Mouse (Mus musculus) cerebellum, postnatal 14 days (tissue): ENCODE results near the gene Gprin3.

Source experiments
- DNase-seq, 2 experiments: peaks; one replicate each; pipeline ENCODE4 v3.0.0; 2021; ENCODE audit warnings: mixed read lengths in 2 of 2

Gprin3 gene

DNA sequence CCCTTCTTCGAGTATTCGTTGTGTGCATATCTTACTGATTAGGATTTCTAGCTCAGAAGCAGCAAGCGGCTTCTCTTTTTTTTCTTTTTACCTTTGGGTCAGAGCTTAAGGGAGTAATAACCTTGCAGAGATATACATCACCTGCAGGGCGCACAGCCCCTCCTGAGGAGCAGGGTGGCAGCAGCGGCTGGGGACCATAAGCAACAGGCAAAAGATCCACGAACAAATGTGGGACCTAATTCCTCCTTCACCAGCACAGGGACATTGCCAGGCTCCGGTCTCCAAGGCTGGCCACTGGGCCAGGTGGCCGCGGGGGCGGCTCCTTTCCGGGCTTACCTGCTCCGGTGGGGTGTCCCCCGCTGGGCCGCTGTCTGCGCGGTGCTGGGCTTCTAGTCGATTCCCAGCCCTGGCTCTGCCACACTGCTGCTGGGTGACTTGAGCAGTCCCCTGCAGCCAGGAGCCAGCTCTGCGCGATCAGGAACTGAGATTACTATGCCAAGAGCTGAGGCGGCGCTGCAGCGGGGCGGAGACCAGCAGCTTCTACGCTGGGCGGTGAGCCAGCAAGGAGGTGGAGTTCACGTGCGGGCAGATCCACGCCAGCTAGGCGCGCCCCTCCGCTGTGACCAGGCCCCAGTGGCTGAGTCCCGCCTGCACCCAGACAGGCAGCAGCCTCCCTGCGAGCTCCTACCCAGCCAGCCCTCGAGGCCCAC, at the start of gene Gprin3:
Gprin3 (minus strand) TSS at position 471 of the 710 bp plus-strand sequence.
- peak; percentile 95 for DNase-seq

DNA sequence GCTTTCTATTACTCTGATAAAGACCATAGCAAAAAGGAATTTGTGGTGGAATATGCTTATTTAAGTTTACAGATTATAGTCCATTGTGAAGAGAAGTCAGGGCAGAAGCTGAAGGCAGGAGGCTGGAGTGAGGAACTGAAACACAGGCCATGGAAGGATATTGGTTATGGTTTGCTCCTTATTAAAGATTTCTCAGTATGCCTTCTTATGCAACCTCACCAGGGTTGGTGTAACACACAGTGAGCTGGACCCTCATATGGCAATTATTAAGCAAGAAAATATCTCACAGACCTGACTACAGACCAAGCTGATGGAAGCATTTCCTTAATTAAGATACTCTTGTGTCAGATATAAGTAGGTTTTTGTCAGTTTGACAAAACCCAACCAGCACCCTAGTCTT, 32.8 kb upstream of the Gprin3 start:
- DNase-seq, result no peak

DNA sequence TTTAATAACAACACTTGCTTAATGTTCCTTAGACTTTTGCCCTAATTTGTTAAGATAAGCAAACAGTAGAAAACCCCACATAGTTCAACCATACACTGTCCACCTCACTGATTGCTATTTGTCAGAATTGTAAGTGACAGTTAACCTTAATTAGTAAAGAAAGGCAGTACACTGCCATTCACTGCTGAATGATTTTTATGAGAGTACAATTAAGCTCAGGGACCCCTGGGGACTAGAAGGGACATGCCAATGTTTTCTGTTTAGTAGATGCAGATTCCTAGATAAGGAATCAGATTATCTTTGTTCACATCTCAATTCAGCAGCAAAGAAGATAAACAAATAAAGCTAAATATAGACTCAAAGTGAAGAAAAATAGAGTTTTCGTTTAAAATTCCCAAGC, 30.0 kb upstream of the Gprin3 start:
- peak in 1 of 2 experiments; percentile 18 for DNase-seq

DNA sequence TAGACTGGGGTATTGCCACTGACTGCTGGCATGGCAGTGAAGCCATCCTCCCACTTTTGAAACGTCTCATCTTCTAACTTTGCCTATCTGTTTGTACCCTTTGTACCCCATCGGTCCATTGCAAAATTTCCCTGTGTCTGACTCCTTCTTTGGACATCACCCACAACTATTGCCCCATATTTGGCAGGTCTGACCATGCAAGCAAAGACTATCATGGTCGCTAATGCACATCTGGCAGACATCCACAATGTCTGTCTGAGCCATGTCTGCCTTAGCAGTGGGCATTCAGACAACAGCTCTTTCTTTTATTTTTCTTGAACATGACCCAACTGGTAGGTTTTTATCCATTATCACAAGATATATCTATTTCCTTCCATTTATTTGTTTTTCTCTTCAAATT, 25.3 kb upstream of the Gprin3 start:
- DNase-seq, result no peak

DNA sequence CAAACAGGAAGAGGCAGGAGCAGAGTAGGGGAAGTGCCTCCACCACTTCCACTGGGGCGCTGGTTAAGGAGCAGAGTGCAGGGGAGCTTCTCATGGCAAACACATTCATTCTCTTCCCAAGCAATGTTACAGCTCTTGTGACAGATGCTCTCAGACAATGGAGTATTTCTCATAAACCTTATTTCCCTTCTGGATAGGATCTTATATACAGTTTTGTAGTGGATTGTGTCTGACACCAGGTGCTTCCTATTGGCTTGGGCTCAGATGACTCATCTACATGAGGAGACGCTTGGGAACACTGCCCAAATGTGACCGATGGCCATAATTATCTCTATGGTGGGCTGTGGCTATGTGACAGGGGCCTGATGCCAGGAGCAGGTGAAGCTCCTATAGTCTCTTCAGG, 19.0 kb upstream of the Gprin3 start:
- peak; percentile 78 to 80 for DNase-seq

DNA sequence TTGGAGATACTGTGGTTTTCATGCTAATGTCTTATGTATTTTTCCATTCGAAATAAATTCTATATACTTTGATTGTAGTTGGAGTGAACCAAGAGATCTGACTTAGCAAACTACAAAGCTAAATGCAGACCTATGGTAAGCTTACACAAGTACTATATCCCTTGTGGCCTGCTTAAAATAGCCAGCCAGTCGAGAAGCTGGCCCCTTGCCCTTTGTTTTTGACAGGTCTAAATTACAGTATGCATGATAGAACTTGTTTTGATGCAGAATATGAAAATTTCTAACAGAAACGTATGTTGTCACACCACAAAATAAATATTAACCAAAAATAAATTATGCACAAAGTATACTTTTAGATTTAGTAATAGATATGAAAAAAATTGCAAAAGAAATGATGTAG, 9.8 kb upstream of the Gprin3 start:
- peak in 1 of 2 experiments; percentile 53 for DNase-seq

DNA sequence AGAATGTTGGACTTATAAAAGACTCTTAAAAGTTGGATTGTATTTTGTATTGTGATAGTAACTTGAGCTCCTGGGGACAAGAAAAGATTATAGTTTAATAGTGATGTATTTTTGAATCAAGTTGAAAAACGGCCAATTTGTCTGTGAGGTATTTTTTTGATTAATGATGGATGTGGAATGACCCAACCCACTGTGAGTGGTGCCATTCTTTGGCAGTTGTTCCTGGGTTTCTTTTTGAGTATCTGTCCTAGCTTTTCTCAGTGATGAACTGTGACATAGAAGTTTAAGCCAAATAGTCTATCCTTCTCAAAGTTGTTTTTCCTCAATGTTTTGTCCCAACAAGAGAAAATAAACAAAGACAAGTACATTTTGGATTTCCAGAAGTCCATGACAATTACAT, 7.0 kb upstream of the Gprin3 start:
- DNase-seq, result no peak

DNA sequence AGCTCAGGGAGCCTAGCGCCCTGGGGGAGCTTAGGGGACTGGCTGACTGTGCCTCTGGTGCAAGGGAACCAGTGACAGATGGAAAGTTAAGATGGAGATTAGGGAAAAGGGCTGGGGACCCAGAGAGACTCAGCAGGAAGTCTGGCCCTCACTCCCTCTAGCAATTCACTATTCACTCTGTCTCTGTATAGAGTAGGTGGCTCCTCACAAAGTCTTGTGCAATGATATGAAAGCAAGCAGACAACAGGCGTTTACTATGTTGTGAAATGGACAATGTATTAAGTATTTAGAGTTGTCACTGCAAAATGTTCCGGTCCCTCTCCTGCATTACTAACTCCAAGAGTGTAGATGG, 416 bp upstream of the Gprin3 start:
- no peak for DNase-seq

DNA sequence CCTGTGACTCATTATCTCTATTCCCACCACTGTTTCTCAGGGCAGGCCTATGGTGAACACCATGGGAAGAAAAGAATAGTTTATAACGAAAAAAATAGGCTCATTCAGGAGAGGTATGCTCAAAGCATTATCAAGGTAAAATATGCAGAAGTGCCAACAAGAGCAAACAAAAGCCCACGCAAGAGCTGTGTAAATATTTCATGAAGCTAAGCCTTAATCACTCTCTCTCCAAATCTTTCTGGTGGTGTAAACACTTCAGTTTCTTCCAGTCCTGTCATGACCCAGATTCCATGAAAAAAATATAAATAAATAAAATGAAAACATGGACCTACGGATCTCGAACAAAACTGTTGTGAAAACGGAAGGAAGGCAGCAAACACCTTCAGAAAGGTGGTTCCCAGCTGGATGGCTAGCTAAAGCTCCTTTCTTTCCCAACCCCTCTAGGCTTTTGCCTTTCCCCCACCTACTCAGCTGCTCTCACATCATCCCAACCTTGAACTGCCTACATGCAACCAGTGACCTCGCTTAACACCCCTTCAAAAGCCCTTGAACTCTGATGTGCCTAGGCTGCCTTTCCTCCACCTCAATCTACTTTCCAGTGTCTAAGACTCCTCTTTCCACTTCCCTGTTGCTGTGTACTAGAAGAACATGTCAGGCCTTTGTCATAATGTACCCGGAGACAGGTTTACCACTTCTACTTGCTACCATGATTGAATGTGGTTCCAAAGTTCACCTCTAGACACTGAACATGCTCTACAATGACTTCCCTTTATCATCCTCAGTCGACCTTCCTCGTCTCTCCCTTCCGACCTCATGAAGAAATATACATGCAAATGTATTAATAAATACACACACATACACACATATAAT, 988 bp downstream of the Gprin3 start:
- peak in 1 of 2 experiments; percentile 47 for DNase-seq

DNA sequence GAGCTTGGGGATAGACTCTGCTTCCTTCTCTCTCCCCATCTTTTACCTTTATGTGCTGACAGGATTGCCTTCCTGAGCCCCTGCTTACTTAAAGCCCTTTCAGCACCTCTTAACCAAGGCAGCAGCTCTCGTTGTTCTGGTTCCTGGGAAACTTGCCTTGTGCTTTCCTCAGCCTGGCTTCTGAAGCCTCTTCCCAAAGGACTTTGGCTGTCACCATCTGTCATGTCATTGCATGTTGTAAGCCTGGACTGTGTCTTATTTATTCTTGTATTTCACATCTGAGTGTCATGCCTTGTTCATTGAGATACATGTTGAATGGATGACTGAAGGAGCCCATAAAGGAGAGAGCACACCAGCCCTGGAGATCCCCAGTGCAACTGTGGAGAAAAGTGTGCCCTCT, 2.3 kb downstream of the Gprin3 start:
- DNase-seq, result peak; percentile 21 to 47

DNA sequence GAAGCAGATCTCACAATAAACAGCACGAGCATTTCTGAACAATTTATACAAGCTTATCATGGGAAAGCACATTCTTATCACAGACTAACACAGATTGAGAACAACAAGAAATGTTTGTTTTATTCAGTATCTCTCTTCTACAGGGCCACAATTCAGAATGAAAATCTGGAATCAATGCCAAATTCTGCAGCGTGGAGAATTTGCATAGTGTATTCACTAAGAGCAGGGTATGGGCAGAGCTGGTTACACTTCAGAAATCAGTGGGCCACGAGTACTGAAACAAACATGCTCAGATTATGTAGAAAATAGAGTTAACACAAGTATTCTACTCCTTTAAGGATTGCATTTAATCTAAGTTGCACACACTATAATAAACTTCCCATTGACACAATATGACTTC, 6.8 kb downstream of the Gprin3 start:
- DNase-seq, result no peak

DNA sequence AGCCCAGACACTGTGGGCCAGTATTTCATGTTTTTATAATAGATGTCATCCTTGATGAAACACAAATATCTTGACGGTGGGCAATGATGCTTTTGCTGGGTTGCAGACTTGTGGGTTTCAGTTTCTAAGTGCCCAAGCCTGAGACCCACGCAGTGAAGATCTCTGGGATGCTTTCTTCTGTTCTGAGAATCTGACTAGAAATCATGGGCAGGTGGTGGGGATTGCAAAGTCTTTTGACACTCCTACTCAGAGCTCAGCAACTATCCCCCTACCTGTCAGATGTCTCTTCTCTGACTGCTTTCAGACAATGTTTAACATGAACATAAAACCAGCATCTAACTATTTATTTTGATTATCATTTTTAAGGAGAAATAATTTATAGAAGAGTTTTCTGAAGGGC, 7.4 kb downstream of the Gprin3 start:
- no peak for DNase-seq

DNA sequence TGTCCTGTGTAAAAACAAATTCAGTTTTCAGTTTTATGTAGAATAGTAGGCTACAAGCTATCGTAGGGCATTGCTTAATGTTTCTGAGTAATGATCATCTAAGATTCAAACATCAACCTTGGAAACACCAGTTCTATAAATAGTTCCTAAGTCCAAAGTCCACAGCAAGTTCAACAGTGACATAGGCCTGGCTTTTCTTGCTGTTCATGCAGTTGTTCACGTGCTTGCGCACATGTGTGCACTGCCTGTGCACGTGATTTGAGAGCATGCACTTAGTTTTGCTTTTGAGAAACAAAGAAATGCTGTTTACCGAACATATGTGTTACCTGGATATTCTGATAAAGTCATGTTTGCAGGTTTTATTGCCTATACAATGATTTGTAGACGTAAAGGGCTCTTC, 11.3 kb downstream of the Gprin3 start:
- no peak for DNase-seq

DNA sequence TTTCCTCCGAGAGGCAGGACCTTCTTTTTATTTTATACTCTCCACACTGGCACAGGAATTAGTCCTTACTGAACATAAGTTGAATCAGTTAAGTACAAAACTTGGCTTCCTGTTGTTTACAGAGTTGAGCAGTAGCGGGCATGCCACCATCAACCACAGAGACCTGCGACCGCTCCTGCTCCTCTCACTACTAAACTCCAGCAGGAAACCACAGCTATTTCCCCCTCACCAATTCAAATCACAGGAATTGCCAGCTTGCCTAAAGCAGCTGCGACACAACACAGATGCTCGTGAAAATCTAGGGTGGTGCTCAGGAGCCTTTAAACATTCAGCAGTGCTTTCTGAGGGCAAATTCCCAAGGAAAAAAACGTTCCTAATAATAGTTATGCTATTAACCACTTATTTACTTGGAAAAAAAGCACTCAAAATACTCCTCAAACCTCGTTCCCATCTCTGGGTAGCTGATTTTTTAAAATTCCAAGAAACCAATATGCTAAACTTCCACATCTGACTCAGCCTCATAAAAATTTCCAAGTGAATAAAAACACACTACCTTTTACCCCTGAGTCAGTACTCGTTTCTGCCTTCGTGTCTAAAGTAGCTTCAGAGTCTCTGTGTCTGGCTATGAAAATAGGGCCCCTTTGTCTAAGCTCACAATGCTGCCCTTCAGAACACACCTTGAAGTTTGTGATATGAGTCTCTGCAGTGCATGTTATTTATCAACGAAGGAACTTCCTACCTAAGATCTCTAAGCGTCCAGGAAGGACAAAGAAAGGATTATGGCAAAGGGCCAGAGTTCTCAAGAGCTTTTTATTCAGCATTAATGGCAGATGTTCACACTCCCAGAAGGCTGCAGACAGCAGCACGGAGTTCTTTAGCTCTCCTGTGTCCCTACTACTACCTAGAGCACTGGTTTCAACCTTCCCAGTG, 13.4 kb downstream of the Gprin3 start:
- DNase-seq, result no peak

DNA sequence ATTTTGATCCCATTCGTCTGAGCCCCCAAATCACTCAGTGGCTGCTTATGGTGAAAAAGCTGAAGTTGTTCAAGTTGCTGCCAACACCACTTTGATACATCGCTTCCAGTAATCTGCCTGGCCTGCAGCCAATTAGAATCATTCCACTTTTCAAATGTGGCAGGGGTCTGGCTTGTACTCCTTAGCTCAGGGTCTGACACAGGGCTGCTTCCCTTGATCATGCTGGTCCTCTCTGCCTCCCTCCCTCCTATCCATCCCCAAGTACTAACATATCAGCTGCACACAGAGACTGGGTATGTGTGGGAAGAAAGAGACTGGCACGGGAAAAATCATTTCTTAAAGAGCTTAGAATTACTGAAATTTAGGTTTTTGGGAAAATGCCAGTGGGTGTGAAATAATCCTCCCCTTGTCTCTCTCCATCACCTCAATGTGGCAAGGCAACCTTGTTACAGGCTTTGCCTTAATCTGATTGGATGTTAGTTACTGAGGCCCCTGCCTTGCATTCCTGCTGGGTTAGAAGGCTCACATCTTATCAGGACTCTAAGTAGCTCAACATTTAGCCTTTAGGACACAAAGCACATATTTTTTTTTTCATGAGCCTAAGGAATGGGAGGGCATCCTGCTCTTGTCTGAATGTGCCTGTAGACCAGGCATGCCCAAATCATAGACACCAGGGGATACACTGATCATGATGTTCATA, 16.9 kb downstream of the Gprin3 start:
- DNase-seq, result peak in 1 of 2 experiments; percentile 36

DNA sequence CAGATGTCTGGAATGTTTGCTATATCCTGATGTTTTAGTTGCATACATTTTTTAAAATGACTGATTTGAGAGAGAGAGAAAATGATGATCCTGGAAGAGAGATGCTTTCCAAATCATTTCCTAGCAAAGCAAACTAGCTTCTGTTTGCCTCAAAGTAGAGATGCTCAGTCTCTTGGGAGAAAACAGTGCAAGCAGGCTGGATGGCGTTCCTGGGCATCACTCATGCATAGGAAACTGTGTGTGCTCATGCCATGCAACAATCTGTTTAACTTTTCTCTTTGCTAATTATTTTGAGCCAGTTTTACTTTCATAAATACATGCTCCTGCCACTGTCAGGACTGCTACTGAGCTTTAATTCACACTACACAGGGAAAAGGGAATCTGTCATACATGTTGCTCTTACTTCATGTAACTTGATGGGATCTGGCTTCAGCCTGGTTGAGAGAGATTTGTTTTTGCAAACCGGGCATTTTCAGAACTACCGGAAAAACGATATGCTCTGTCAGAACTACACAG, 18.6 kb downstream of the Gprin3 start:
- DNase-seq, result no peak

DNA sequence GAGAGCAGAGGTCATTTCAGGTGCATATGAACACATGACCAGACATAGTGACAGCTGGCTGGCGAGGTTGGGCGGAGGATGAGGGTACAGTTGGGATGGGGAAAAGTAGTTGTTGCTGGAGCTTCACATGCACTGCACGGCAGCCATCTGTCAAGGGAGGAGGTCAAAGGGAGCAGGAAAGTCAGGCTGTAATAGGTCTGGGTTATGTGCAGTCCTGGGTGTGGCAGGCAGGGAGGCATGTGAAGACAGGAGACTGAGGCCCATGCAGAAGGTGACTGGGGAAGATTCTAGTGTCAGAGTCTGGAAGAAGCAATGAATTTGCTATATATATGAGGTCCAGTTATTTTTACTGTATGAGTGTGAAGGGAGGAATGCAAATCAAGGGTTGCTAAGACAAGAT, 35.9 kb downstream of the Gprin3 start:
- DNase-seq, result peak in 1 of 2 experiments; percentile 18

DNA sequence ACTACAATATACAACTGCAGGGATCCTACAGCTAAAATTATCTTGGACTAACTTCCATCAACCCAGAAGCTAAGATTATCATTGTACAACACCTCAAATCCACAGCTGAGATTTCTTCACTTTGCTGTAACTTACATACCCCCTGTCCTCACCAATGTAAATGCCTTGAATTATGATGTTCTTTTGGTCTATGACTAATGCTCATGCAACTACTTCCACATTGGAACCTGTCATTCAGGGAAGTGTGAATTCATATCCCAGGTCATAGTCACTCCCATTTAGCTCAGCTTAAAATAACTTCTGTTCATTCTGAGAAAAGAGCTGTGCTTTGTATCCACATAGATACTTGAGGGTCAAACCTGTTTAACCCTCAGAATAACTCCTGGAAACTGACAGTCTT, 60.8 kb downstream of the Gprin3 start:
- DNase-seq, result no peak

DNA sequence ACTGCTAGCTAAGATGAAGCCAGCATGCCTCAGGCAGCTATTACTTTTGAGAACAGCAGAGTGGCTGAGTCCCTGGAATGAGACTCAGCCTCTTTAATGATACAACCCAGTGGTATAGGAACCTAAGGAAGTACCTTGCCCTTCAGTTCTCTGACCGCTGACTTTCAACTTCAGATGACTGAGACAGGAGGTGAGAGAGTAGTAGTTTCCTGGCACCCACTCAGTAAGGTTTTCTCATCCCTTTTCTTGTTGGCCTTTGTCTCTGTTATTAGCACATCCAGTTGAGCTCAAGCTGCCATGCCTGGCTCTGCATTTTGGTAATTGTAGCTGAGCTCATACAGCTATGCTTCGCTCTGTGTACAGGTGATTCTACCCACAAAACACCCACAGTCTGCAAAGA, 62.8 kb downstream of the Gprin3 start:
- DNase-seq, result no peak

DNA sequence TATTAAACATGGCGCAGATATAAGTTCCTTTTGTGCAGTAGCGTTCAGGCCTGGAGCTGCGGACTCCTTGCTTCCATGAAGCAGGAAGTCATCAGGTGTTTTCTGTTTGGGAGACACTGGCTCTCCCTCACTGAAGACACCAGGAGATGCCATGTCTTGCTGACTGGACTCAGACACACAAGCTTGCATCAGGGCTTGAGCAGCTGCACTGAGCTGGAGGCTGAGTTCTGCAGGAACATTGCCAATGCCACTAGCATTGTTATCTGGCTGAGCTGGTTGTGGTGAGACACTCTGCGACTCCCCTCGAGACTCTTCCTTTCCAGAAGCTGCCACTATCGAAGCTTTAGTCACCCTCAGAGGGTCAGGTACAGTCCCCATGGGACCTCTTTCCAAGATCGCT, 71.2 kb downstream of the Gprin3 start:
- no peak for DNase-seq

DNA sequence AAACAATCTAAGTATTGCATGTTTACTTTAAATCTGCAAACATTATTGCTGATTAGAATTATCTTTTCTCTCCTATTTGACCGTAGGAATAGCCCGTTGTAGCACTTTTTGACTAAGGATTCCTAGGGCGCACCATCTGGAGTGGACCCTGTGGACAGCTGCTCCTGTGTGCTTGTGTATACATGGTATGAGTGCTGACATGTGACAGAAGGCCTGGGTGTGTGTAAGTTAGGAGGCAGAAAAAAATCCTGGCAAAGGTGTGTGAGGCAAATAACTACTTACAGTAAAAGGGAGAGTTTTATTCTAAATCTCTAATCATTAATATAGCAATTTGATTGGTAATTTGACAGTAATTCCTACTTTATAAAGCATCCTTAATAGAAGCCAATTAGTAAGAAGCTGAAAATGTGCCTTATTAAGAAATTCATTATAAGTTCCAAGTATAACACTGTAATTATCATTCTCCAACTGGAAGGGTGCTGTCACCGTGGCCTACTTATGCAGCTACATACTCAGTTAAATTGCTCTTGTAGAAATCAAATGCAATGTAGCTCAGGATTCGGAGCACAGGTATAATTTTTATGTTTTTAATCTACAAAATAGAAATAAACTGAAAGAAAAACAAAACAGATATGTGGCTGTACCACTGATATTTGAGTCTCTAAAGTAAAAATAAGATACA, 74.8 kb downstream of the Gprin3 start:
- DNase-seq, result peak; percentile 64 to 83

DNA sequence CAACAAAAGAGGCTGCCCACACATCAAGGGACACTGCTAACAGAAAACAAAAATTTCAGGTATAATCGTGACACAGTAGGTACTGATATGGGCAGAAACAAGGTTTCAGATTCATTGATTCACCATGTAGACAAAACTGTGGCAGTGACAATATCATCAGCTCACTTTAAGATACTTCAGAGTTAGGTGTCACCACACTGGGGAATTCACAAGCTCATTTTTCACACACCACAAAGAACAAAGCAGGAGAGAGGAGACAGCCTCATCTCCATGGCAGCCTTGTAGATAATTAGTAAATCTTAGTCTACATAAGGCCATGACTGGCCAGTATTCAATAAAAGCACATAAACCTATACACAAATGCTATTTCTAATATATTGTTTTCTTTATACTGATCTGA, 77.4 kb downstream of the Gprin3 start:
- no peak for DNase-seq
